Mouse (Mus musculus) ES-E14 (cell line): ENCODE results near the gene Dnhd1. TPM values are rescaled to one million over a fixed set of nuclear protein-coding genes. Genes with fewer than 3 reads are reported as not detected.

Experiments
- DNase-seq: peaks from one replicate; pipeline ENCODE4 v3.0.0-alpha.2; 2013; ENCODE audit warnings: low read depth, low spot score
- H3K27ac ChIP-seq: 2 replicates; pipeline ENCODE4 v1.5.1; 2012; ENCODE audit warnings: low read depth, mild to moderate bottlenecking, low read length, moderate library complexity, mixed read lengths; ENCODE audit not compliant: poor library complexity, insufficient read depth, severe bottlenecking
- H3K36me3 ChIP-seq: 2 replicates; pipeline ENCODE4 v1.6.1; 2012; ENCODE audit warnings: mild to moderate bottlenecking, low read length, moderate library complexity, mixed read lengths; ENCODE audit not compliant: control insufficient read depth, poor library complexity, insufficient read depth, severe bottlenecking
- H3K4me1 ChIP-seq, 2 experiments: fragments of 150-350 bp in 1 of 2; sonication (generic) in 1 of 2; 2 replicates each; pipeline ENCODE4 v1.6.1; 2012; ENCODE audit warnings: low read length in 2 of 2, mild to moderate bottlenecking in 1 of 2, mixed read lengths in 1 of 2; ENCODE audit not compliant: control insufficient read depth in 2 of 2, insufficient read depth in 2 of 2, poor library complexity in 1 of 2
- H3K4me3 ChIP-seq, 2 experiments: fragments of 150-350 bp in 1 of 2; sonication (generic) in 1 of 2; 2 replicates each; pipeline ENCODE4 v1.5.1; 2012; ENCODE audit warnings: low read length in 2 of 2, low read depth in 1 of 2, mild to moderate bottlenecking in 1 of 2, mixed read lengths in 1 of 2; ENCODE audit not compliant: insufficient read depth in 1 of 2, poor library complexity in 1 of 2, severe bottlenecking in 1 of 2
- H3K9ac ChIP-seq: 2 replicates; pipeline ENCODE4 v1.6.1; 2012; ENCODE audit warnings: low read depth, mild to moderate bottlenecking, low read length, mixed read lengths; ENCODE audit not compliant: poor library complexity, insufficient read depth, severe bottlenecking
- H3K9me3 ChIP-seq: fragments of 150-350 bp; sonication (generic); 2 replicates; pipeline ENCODE4 v1.6.1; 2012; ENCODE audit warnings: low read depth, mild to moderate bottlenecking, low read length; ENCODE audit not compliant: control insufficient read depth, insufficient read depth
- CHD2 ChIP-seq: IDR thresholded peaks from 2 replicates; pipeline ENCODE4 v1.6.1; 2014; ENCODE audit warnings: mild to moderate bottlenecking, low read depth, low read length, inconsistent platforms
- HCFC1 ChIP-seq: IDR thresholded peaks from 2 replicates; pipeline ENCODE4 v1.6.1; 2012; ENCODE audit warnings: low read length, inconsistent platforms, borderline replicate concordance; ENCODE audit not compliant: insufficient read depth
- MAFK ChIP-seq: IDR thresholded peaks from 2 replicates; pipeline ENCODE4 v1.6.1; 2014; ENCODE audit warnings: mild to moderate bottlenecking, low read depth, low read length, inconsistent platforms; ENCODE audit not compliant: insufficient read depth
- ZC3H11A ChIP-seq: IDR thresholded peaks from 2 replicates; pipeline ENCODE4 v1.6.1; 2012; ENCODE audit warnings: low read depth, mild to moderate bottlenecking, inconsistent platforms, low read length, borderline replicate concordance
- ZNF384 ChIP-seq: IDR thresholded peaks from 2 replicates; pipeline ENCODE4 v1.6.1; 2012; ENCODE audit warnings: low read depth, low read length, inconsistent platforms
- in situ Hi-C, 2 experiments: fragments of 600-800 bp; cut with MboI; formaldehyde crosslinking; loops; one replicate each; pipeline ENCODE4 v1.15.1; 2025; ENCODE audit warnings: low sequenced_read_pairs in 2 of 2, inconsistent platforms in 1 of 2; ENCODE audit not compliant: unreplicated experiment in 2 of 2
- total RNA-seq: library from RNA; depleted of rRNA; stranded (reverse); fragments of 300-350 nt; gene quantifications from 2 replicates; pipeline ENCODE4 v1.2.3, GENCODE M21; 2012

The Dnhd1 gene
- total RNA-seq, 1 experiment = 0.98 TPM

GRCm38 (mm10) chr7:105703816-105704215, 53.2 kb downstream of the Dnhd1 start:
- no peaks in the 10 kb centered on the region for H3K9me3 ChIP-seq
- H3K4me1 ChIP-seq = no peaks in the 10 kb centered on the region
- H3K4me3 ChIP-seq = no peak overlapping the region
- TF ChIP-seq HCFC1 = no peak
- no peak for TF ChIP-seq ZC3H11A
- TF ChIP-seq MAFK = no peak
- no peak for TF ChIP-seq CHD2
- no peak for TF ChIP-seq ZNF384
- no peak overlapping the region for H3K27ac ChIP-seq
- H3K36me3 ChIP-seq = no peaks in the 10 kb centered on the region
- no peak for DNase-seq
- in situ Hi-C loops = no loop called here
- H3K9ac ChIP-seq = no peak overlapping the region

- Histone ChIP-seq H3K9ac (no peak overlapping the region), H3K4me3 (no peak overlapping the region), H3K36me3 (no peaks in the 10 kb centered on the region), H3K27ac (no peak overlapping the region), H3K4me1 (no peaks in the 10 kb centered on the region), H3K9me3 (no peaks in the 10 kb centered on the region)
- no peak for DNase-seq
- TF ChIP-seq ZC3H11A = no peak
- TF ChIP-seq HCFC1 = no peak
- no peak for TF ChIP-seq MAFK
- TF ChIP-seq CHD2 = no peak
- TF ChIP-seq ZNF384 = no peak
- in situ Hi-C loops = no loop called here
Observed at GRCm38 (mm10) chr7:105708733-105709132, 58.1 kb downstream of the Dnhd1 start.

- TF ChIP-seq ZNF384 (no peak), ZC3H11A (no peak), HCFC1 (no peak), MAFK (no peak), CHD2 (no peak)
Observed at GRCm38 (mm10) chr7:105715366-105715765, 64.7 kb downstream of the Dnhd1 start.

GRCm38 (mm10) chr7:105721916-105722315, 71.3 kb downstream of the Dnhd1 start:
- no peaks in the 10 kb centered on the region; a peak in 1 of 4 replicates for H3K4me1 ChIP-seq
- no peak for TF ChIP-seq CHD2
- no peak for TF ChIP-seq MAFK
- TF ChIP-seq ZC3H11A = no peak
- no peak for TF ChIP-seq ZNF384
- no peak for TF ChIP-seq HCFC1
- no peak overlapping the region for H3K9ac ChIP-seq
- H3K27ac ChIP-seq = no peak overlapping the region
- in situ Hi-C loops = no loop called here
- H3K36me3 ChIP-seq = no peaks in the 10 kb centered on the region
- H3K4me3 ChIP-seq = no peak overlapping the region
- H3K9me3 ChIP-seq = no peaks in the 10 kb centered on the region
- DNase-seq = no peak

More at GRCm38 (mm10) chr7:105715366-105715765, 64.7 kb downstream of the Dnhd1 start:
- no peaks in the 10 kb centered on the region for H3K4me1 ChIP-seq
- in situ Hi-C loops = no loop called here
- H3K27ac ChIP-seq = no peak overlapping the region
- H3K4me3 ChIP-seq = no peak overlapping the region
- DNase-seq = no peak
- H3K9ac ChIP-seq = no peak overlapping the region
- H3K36me3 ChIP-seq = no peaks in the 10 kb centered on the region
- no peaks in the 10 kb centered on the region for H3K9me3 ChIP-seq
